Mouse (Mus musculus) brain, embryonic 14.5 days (tissue): ENCODE results near the gene Sez6.

Experiments used
- CTCF ChIP-seq: fragments of 200-500 bp; IDR thresholded peaks from 2 replicates; pipeline ENCODE4 v1.5.1; 2012; ENCODE audit warnings: inconsistent platforms, mild to moderate bottlenecking, moderate library complexity, borderline replicate concordance; ENCODE audit not compliant: insufficient read depth, insufficient read length; ENCODE audit errors: extremely low read depth
- POLR2A ChIP-seq: fragments of 200-500 bp; IDR thresholded peaks from 2 replicates; pipeline ENCODE4 v1.6.1; 2012; ENCODE audit warnings: mild to moderate bottlenecking, inconsistent platforms, borderline replicate concordance; ENCODE audit not compliant: poor library complexity, insufficient read depth, insufficient read length, severe bottlenecking; ENCODE audit errors: extremely low read depth

- TF ChIP-seq POLR2A (no peak), CTCF (no peak)
Measured at GRCm38 (mm10) chr11:77888846-77889245, 41.8 kb upstream of the Sez6 start.
